Mouse (Mus musculus) hindbrain, embryonic 10.5 days (tissue): Measurements from ENCODE around the gene Trim16. TPM values are rescaled to one million over a fixed set of nuclear protein-coding genes. Genes with fewer than 3 reads are reported as not detected.

Experiments
- DNase-seq: peaks from one replicate; pipeline ENCODE4 v3.0.0-alpha.2; 2017; ENCODE audit warnings: low spot score
- H3K27ac ChIP-seq: fragments of 300-500 bp; sonication (generic); 2 replicates; pipeline ENCODE4 v1.5.1; 2016; ENCODE audit warnings: mild to moderate bottlenecking, moderate library complexity
- H3K27me3 ChIP-seq: fragments of 300-500 bp; sonication (generic); 2 replicates; pipeline ENCODE4 v1.6.1; 2016; ENCODE audit warnings: mild to moderate bottlenecking; ENCODE audit not compliant: poor library complexity, insufficient read depth, severe bottlenecking
- H3K36me3 ChIP-seq: fragments of 300-500 bp; sonication (generic); 2 replicates; pipeline ENCODE4 v1.6.1; 2016; ENCODE audit warnings: mild to moderate bottlenecking, moderate library complexity
- H3K4me1 ChIP-seq: fragments of 300-500 bp; sonication (generic); replicated peaks from 2 replicates; pipeline ENCODE4 v1.6.1; 2016; ENCODE audit warnings: mild to moderate bottlenecking
- H3K4me3 ChIP-seq: fragments of 300-500 bp; sonication (generic); 2 replicates; pipeline ENCODE4 v1.5.1; 2016; ENCODE audit warnings: mild to moderate bottlenecking, moderate library complexity
- H3K9me3 ChIP-seq: fragments of 300-500 bp; sonication (generic); 2 replicates; pipeline ENCODE4 v1.6.1; 2016; ENCODE audit warnings: mild to moderate bottlenecking, moderate library complexity
- WGBS: fragments of 180-500 bp; shearing (Covaris S2); methylation state at CpG from one replicate; pipeline ENCODE4 v1.1.7; 2016; 5-methylcytosine and 5-hydroxymethylcytosine counted together
- polyA plus RNA-seq: library from polyadenylated mRNA; unstranded; fragments of >200 nt; fragmentation: Nextera tagmentation; extraction: Ambion mirVana; gene quantifications from 2 replicates; pipeline ENCODE4 v1.2.1, GENCODE M21; 2016

The Trim16 gene
- polyA plus RNA-seq, 1 experiment from 2014 or later, result 6.1 TPM

DNA sequence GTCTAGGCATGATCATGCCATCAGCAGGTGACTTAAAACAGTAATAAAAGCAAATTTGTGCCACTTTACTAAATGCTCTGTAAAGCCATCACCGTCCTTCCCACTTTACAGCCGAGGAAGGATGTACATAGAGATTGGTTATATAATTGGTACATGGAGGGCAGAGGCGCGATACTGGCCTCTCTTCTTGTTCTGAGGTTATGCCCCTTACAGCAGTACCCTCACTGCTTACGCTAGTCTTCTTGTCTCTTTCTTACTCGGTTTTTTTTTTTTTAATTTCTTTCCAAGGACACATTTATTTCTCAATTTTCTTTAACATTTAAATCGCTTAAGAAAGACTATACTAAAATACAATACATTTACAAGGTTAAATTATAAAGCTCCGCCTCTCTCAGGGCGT lies 58.7 kb downstream of the Trim16 start:
- Histone ChIP-seq H3K27ac (peak overlapping the region; percentile 93), H3K4me1 (peaks cover 17% of the 10 kb centered on the region; the same call in 1 of the 2 replicates), H3K9me3 (no peaks in the 10 kb centered on the region), H3K36me3 (peaks cover 5% of the 10 kb centered on the region), H3K27me3 (no peaks in the 10 kb centered on the region), H3K4me3 (peak overlapping the region; percentile 83)
- DNase-seq, result no peak
- 32% methylated on average over 9 of the region's 9 CpGs for WGBS

- Histone ChIP-seq H3K4me1 (peaks cover 17% of the 10 kb centered on the region; the same call in 1 of the 2 replicates), H3K27ac (peak within 1 kb of the TSS; percentile 93)
- 2% methylated on average over 55 of the region's 55 CpGs for WGBS
Measured at GRCm38 (mm10) chr11:62879220-62880048, 59.4 kb downstream of the Trim16 start, which contains the start of gene Tvp23b. Tvp23b (plus strand) TSS chr11:62879455.

DNA sequence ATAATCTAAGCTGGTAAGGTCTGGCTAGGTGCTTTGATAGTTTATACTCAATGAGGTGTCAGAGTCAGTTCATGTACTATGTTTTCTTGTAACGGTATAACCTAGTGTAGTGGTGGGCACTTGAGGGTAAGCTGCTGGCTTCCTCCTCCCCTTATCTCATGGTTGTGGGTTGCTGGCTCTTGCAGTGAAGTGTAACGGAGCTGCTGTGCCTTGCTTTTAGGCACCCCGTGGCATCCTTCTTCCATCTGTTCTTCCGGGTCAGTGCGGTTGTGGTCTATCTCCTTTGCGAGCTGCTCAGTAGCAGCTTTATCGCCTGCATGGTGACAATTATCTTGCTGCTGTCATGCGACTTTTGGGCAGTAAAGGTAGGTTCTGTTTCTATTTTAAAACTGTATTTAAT lies 63.4 kb downstream of the Trim16 start:
- 92% methylated on average over 8 of the region's 8 CpGs for WGBS

More at GRCm38 (mm10) chr11:62879220-62880048, 59.4 kb downstream of the Trim16 start, which contains the start of gene Tvp23b:
- peak; percentile 99 for DNase-seq
- peak within 1 kb of the TSS; percentile 83 for H3K4me3 ChIP-seq
- no peaks in the 10 kb centered on the region for H3K27me3 ChIP-seq
- H3K36me3 ChIP-seq, result peaks cover 12% of the 10 kb centered on the region
- no peaks in the 10 kb centered on the region for H3K9me3 ChIP-seq

GRCm38 (mm10) chr11:62885323-62885722 lies 65.3 kb downstream of the Trim16 start:
- 84% methylated on average over 5 of the region's 5 CpGs for WGBS

More for the DNA sequence above, 63.4 kb downstream of the Trim16 start:
- Histone ChIP-seq H3K4me3 (no peak overlapping the region), H3K9me3 (no peaks in the 10 kb centered on the region), H3K36me3 (peaks cover 40% of the 10 kb centered on the region), H3K4me1 (peaks cover 9% of the 10 kb centered on the region; the same call in 1 of the 2 replicates), H3K27me3 (no peaks in the 10 kb centered on the region), H3K27ac (no peak overlapping the region)
- no peak for DNase-seq

GRCm38 (mm10) chr11:62890796-62891195 lies 70.8 kb downstream of the Trim16 start:
- Histone ChIP-seq H3K9me3 (no peaks in the 10 kb centered on the region), H3K27ac (no peak overlapping the region), H3K4me1 (no peaks in the 10 kb centered on the region), H3K27me3 (no peaks in the 10 kb centered on the region), H3K4me3 (no peak overlapping the region), H3K36me3 (peaks cover 65% of the 10 kb centered on the region)
- 93% methylated on average over 4 of the region's 4 CpGs for WGBS
- DNase-seq, result no peak

More at GRCm38 (mm10) chr11:62885323-62885722, 65.3 kb downstream of the Trim16 start:
- peaks cover under 1% of the 10 kb centered on the region; the same call in 1 of the 2 replicates for H3K4me1 ChIP-seq
- H3K36me3 ChIP-seq, result peaks cover 56% of the 10 kb centered on the region
- H3K9me3 ChIP-seq, result no peaks in the 10 kb centered on the region
- H3K27me3 ChIP-seq, result no peaks in the 10 kb centered on the region
- H3K4me3 ChIP-seq, result no peak overlapping the region
- no peak overlapping the region for H3K27ac ChIP-seq
- DNase-seq, result no peak

DNA sequence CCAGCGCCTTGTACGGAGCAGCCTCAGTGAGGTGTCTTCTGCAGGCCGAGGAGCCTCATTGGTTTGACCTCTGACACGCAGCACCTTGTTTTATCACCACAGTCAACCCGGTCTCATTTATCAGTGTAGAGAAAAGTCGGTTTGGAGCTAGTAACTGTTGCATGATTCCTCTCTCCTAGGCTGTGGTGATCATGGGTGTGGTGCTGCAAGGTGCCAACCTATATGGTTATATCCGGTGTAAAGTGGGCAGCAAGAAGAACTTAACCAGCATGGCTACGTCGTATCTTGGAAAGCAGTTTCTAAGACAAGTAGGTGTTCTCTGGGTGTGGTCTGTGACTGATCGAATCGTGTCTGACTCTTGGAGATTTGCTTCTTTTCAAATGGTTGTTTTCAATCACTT lies 71.7 kb downstream of the Trim16 start:
- DNase-seq, result no peak
- Histone ChIP-seq H3K9me3 (no peaks in the 10 kb centered on the region), H3K4me1 (peaks cover 3% of the 10 kb centered on the region), H3K36me3 (peaks cover 66% of the 10 kb centered on the region), H3K27ac (no peak overlapping the region), H3K27me3 (no peaks in the 10 kb centered on the region), H3K4me3 (no peak overlapping the region)
- 94% methylated on average over 11 of the region's 11 CpGs for WGBS

Other genes starting within 250 kb of the Trim16 start
- 6.2 and 6.5 TPM in 2 replicates for gene Trpv2, start 245.7 kb upstream of the Trim16 start, polyA plus RNA-seq
- 12.6 and 15.0 TPM in 2 replicates for gene Lrrc75a, start 171.7 kb upstream of the Trim16 start, polyA plus RNA-seq
- 36.1 and 47.3 TPM in 2 replicates for gene Mmgt2, start 171.6 kb upstream of the Trim16 start, polyA plus RNA-seq
- 13.4 and 13.9 TPM in 2 replicates for gene Zfp287, start 88.3 kb upstream of the Trim16 start, polyA plus RNA-seq
- not detected in 2 replicates for gene Gm10428, start 67.1 kb upstream of the Trim16 start, polyA plus RNA-seq
- gene Zfp286, start 30.8 kb upstream of the Trim16 start, polyA plus RNA-seq, result 23.6 and 23.7 TPM in 2 replicates
- 0.36 and 0.41 TPM in 2 replicates for gene Fbxw10, start 26.8 kb downstream of the Trim16 start, polyA plus RNA-seq
- gene Tvp23b, start 59.2 kb downstream of the Trim16 start, polyA plus RNA-seq, result 44.0 and 44.4 TPM in 2 replicates
- gene Cdrt4, start 131.0 kb downstream of the Trim16 start, polyA plus RNA-seq, result 0.30 TPM in 1 of 2 replicates, not detected in the other
- not detected in 2 replicates for gene Tekt3, start 241.4 kb downstream of the Trim16 start, polyA plus RNA-seq